Mouse (Mus musculus) small intestine, adult 2 months (tissue): ENCODE data around the gene Hes7. TPM values are rescaled to one million over a fixed set of nuclear protein-coding genes. Genes with fewer than 3 reads are reported as not detected.

ENCODE experiments used
- H3K27ac ChIP-seq: fragments of 200-500 bp; 2 replicates; pipeline ENCODE4 v1.5.1; 2012; ENCODE audit warnings: low read depth, low read length, control low read depth, inconsistent platforms; ENCODE audit not compliant: insufficient read depth
- H3K27me3 ChIP-seq: fragments of 200-500 bp; 2 replicates; pipeline ENCODE4 v1.6.1; 2012; ENCODE audit warnings: mild to moderate bottlenecking, moderate library complexity, low read length, inconsistent platforms; ENCODE audit not compliant: control insufficient read depth, insufficient read depth
- H3K36me3 ChIP-seq: fragments of 200-500 bp; 2 replicates; pipeline ENCODE4 v1.6.1; 2012; ENCODE audit warnings: mild to moderate bottlenecking, low read length, control low read depth, inconsistent platforms; ENCODE audit not compliant: control insufficient read depth, insufficient read depth
- H3K4me1 ChIP-seq: fragments of 200-500 bp; 2 replicates; pipeline ENCODE4 v1.6.1; 2012; ENCODE audit warnings: low read length, inconsistent platforms, mixed read lengths; ENCODE audit not compliant: control insufficient read depth, insufficient read depth, insufficient read length
- H3K4me3 ChIP-seq: fragments of 200-500 bp; 2 replicates; pipeline ENCODE4 v1.5.1; 2012; ENCODE audit warnings: low read depth, mild to moderate bottlenecking, control low read depth, inconsistent platforms, low read length, moderate library complexity
- CTCF ChIP-seq: fragments of 200-500 bp; IDR thresholded peaks from 2 replicates; pipeline ENCODE4 v1.5.1; 2012; ENCODE audit warnings: low read depth, mild to moderate bottlenecking, control low read depth, inconsistent platforms, low read length, moderate library complexity, mixed read lengths; ENCODE audit not compliant: insufficient replicate concordance, insufficient read length; ENCODE audit errors: extremely low read depth
- POLR2A ChIP-seq: fragments of 200-500 bp; IDR thresholded peaks from 2 replicates; pipeline ENCODE4 v1.6.1; 2012; ENCODE audit warnings: low read depth, mild to moderate bottlenecking, control low read depth, inconsistent platforms, low read length, moderate library complexity
- WGBS: fragments of 180-500 bp; shearing (Covaris S2); methylation state at CpG from one replicate; pipeline ENCODE4 v1.1.7; 2018; 5-methylcytosine and 5-hydroxymethylcytosine counted together
- polyA plus RNA-seq: library from polyadenylated mRNA; depleted of rRNA; stranded (reverse); fragments of >200 nt; gene quantifications from 2 replicates; pipeline ENCODE4 v1.2.3, GENCODE M21; 2012

Hes7 gene
- polyA plus RNA-seq, 1 experiment: 1.1 TPM

GRCm38 (mm10) chr11:69121001-69121740 lies 967 bp downstream of the Hes7 start:
- WGBS: 2% methylated on average over 33 of the region's 33 CpGs
- H3K27ac ChIP-seq: no peak overlapping the region
- TF ChIP-seq POLR2A: no peak
- TF ChIP-seq CTCF: no peak
- no peaks in the 10 kb centered on the region for H3K27me3 ChIP-seq
- peak overlapping the region; percentile 63 for H3K4me3 ChIP-seq
- no peaks in the 10 kb centered on the region for H3K36me3 ChIP-seq
- peaks cover 5% of the 10 kb centered on the region for H3K4me1 ChIP-seq

- H3K4me3 ChIP-seq: peak overlapping the region; percentile 63
- H3K36me3 ChIP-seq: no peaks in the 10 kb centered on the region
- TF ChIP-seq POLR2A (no peak), CTCF (no peak)
- no peaks in the 10 kb centered on the region for H3K27me3 ChIP-seq
- H3K4me1 ChIP-seq: peaks cover 5% of the 10 kb centered on the region
- no peak overlapping the region for H3K27ac ChIP-seq
- under 1% methylated on average over 31 of the region's 32 CpGs for WGBS
These were observed 1.6 kb downstream of the Hes7 start for GRCm38 (mm10) chr11:69121741-69122335.

- Histone ChIP-seq H3K36me3 (no peaks in the 10 kb centered on the region), H3K4me1 (peaks cover 5% of the 10 kb centered on the region), H3K4me3 (peak within 1 kb of the TSS; percentile 63), H3K27ac (peak within 1 kb of the TSS; percentile 35; the same call in 1 of the 2 replicates), H3K27me3 (no peaks in the 10 kb centered on the region)
- TF ChIP-seq CTCF: peak; percentile 31; the same call in 1 of the 2 replicates
- TF ChIP-seq POLR2A: no peak
- under 1% methylated on average over 64 of the region's 66 CpGs for WGBS
These were observed 2.2 kb downstream of the Hes7 start, which contains the start of gene 9130213A22Rik for GRCm38 (mm10) chr11:69122336-69122951. 9130213A22Rik (minus strand) TSS chr11:69122589.

- peak overlapping the region; percentile 63 for H3K4me3 ChIP-seq
- no peaks in the 10 kb centered on the region for H3K36me3 ChIP-seq
- H3K27ac ChIP-seq: peak overlapping the region; percentile 58
- peaks cover 5% of the 10 kb centered on the region for H3K4me1 ChIP-seq
- no peaks in the 10 kb centered on the region for H3K27me3 ChIP-seq
- TF ChIP-seq CTCF: no peak
- no peak for TF ChIP-seq POLR2A
- 2% methylated on average over 29 of the region's 29 CpGs for WGBS
These were observed 3.0 kb downstream of the Hes7 start for GRCm38 (mm10) chr11:69123056-69123692.

GRCm38 (mm10) chr11:69123693-69124497 lies 3.7 kb downstream of the Hes7 start:
- Histone ChIP-seq H3K27ac (peak overlapping the region; percentile 58), H3K4me1 (peaks cover 4% of the 10 kb centered on the region), H3K4me3 (peak overlapping the region; percentile 63), H3K27me3 (no peaks in the 10 kb centered on the region), H3K36me3 (no peaks in the 10 kb centered on the region)
- TF ChIP-seq POLR2A: no peak
- TF ChIP-seq CTCF: no peak
- WGBS: under 1% methylated on average over 31 of the region's 31 CpGs

- no peak overlapping the region for H3K4me3 ChIP-seq
These were observed 4.3 kb downstream of the Hes7 start for GRCm38 (mm10) chr11:69124498-69124847.

More at GRCm38 (mm10) chr11:69124498-69124847, 4.3 kb downstream of the Hes7 start:
- Histone ChIP-seq H3K27ac (no peak overlapping the region), H3K4me1 (no peaks in the 10 kb centered on the region; the same call in 1 of the 2 replicates), H3K36me3 (no peaks in the 10 kb centered on the region), H3K27me3 (no peaks in the 10 kb centered on the region)
- no peak for TF ChIP-seq CTCF
- under 1% methylated on average over 3 of the region's 3 CpGs for WGBS
